In the genomic region with DNA sequence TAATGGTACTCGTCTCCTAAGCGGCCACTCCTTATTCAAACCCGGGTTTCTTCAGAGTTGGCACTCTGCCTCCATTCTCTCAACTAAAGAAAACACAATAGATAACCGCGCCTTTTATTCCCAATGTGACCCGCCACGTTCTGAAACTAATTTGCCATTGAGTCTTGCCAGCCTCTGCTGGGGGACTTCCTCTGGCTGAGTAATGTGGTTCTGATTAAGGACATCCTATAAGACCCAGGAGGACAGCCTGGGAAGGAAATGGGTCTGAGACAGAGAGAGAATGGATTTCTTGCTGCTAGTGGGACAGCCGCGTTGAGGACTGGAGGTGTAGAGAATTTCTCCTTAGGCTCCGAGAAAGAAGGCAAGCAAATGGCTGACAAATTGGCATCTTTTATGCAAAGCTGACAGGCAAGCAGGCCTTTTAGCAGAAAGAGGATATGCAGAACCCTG, we compare ENCODE assay signal across 7 mouse cellular contexts.
A peak's percentile ranks its signal among the peaks of the same experiment; 100 is the strongest.
DNase-seq lines count a peak whose midpoint lies in the region; ATAC-seq and TF ChIP-seq lines count a peak whose summit lies in the region.

No protein-coding gene starts in this region.

- H3K27me3 ChIP-seq in embryonic facial prominence, embryonic 11.5 days (ENCODE audit: control insufficient read depth, insufficient read depth, low read length) = no peaks in the 10 kb centered on the region
- H3K27me3 ChIP-seq in midbrain, postnatal 0 days (ENCODE audit: insufficient read depth, low read length) = peaks cover 9% of the 10 kb centered on the region; the same call in 1 of the 2 replicates
- H3K27me3 ChIP-seq in cerebellum, adult 2 months (ENCODE audit: control insufficient read depth, insufficient read depth, low read length) = no peaks in the 10 kb centered on the region

- no peak overlapping the region for H3K9ac ChIP-seq in embryonic facial prominence, embryonic 11.5 days (replicated peaks; ENCODE audit: low read length)
- no peak overlapping the region for H3K9ac ChIP-seq in midbrain, postnatal 0 days (replicated peaks; ENCODE audit: low read length, poor library complexity, severe bottlenecking)

- H3K4me2 ChIP-seq in embryonic facial prominence, embryonic 11.5 days (ENCODE audit: low read depth, low read length) = no peak overlapping the region
- H3K4me2 ChIP-seq in midbrain, postnatal 0 days (ENCODE audit: low read depth, low read length, poor library complexity, severe bottlenecking) = no peak overlapping the region

- H3K27ac ChIP-seq in embryonic facial prominence, embryonic 11.5 days (replicated peaks; ENCODE audit: low read depth, low read length) = no peak overlapping the region
- H3K27ac ChIP-seq in midbrain, postnatal 0 days (ENCODE audit: low read depth, low read length) = no peak overlapping the region
- no peak overlapping the region for H3K27ac ChIP-seq in left cerebral cortex, adult 2 months
- no peak overlapping the region for H3K27ac ChIP-seq in cerebellum, adult 2 months (ENCODE audit: insufficient read depth, low read length)

- H3K4me1 ChIP-seq in embryonic facial prominence, embryonic 11.5 days (ENCODE audit: control insufficient read depth, insufficient read depth, low read length) = 0 out of 2 replicates have a peak, but pooled peaks cover 2% of the 10 kb centered on the region
- peaks cover 10% of the 10 kb centered on the region; the same call in 1 of the 2 replicates for H3K4me1 ChIP-seq in midbrain, postnatal 0 days (ENCODE audit: insufficient read depth, low read length)
- H3K4me1 ChIP-seq in cerebellum, adult 2 months (ENCODE audit: control insufficient read depth, insufficient read depth, low read length) = no peaks in the 10 kb centered on the region

- WGBS in embryonic facial prominence, embryonic 11.5 days = 5% methylated on average over 10 of the region's 10 CpGs
- WGBS in midbrain, postnatal 0 days = 12% methylated on average over 10 of the region's 10 CpGs
- 32% methylated on average over 10 of the region's 10 CpGs for WGBS in cerebellum, adult 2 months

- no peaks in the 10 kb centered on the region for H3K9me3 ChIP-seq in embryonic facial prominence, embryonic 11.5 days (replicated peaks; ENCODE audit: control insufficient read depth, low read length)
- no peaks in the 10 kb centered on the region for H3K9me3 ChIP-seq in midbrain, postnatal 0 days (ENCODE audit: low read length)

- TF ChIP-seq CTCF in midbrain, postnatal 0 days (IDR thresholded peaks at IDR 0.05) = no peak
- no peak for TF ChIP-seq CTCF in left cerebral cortex, adult 2 months (IDR thresholded peaks at IDR 0.05)
- no peak for TF ChIP-seq CTCF in cerebellum, adult 2 months (IDR thresholded peaks at IDR 0.05; ENCODE audit: borderline replicate concordance, insufficient read depth, low read depth, low read length)

- H3K4me3 ChIP-seq in embryonic facial prominence, embryonic 11.5 days (ENCODE audit: low read depth, low read length) = no peak overlapping the region
- no peak overlapping the region for H3K4me3 ChIP-seq in midbrain, postnatal 0 days (ENCODE audit: low read depth, low read length)
- no peak overlapping the region for H3K4me3 ChIP-seq in left cerebral cortex, adult 2 months
- H3K4me3 ChIP-seq in cerebellum, adult 2 months (replicated peaks; ENCODE audit: insufficient read depth, low read depth, low read length) = no peak overlapping the region

- no peak for ATAC-seq in embryonic facial prominence, embryonic 11.5 days (replicated peaks; ENCODE audit: insufficient number of reproducible peaks, low FRiP score, low TSS enrichment, low read depth)
- ATAC-seq in midbrain, postnatal 0 days (ENCODE audit: low FRiP score) = no peak

- no peaks in the 10 kb centered on the region for H3K36me3 ChIP-seq in embryonic facial prominence, embryonic 11.5 days (replicated peaks; ENCODE audit: control insufficient read depth, insufficient read depth, low read depth, low read length)
- H3K36me3 ChIP-seq in midbrain, postnatal 0 days (ENCODE audit: insufficient read depth, low read length) = 0 out of 2 replicates have a peak, but pooled peaks cover 2% of the 10 kb centered on the region

- peak; percentile 72 for DNase-seq in embryonic facial prominence, embryonic 11.5 days (ENCODE audit: low spot score)
- DNase-seq in heart, adult 11 months = peak; percentile 92
- DNase-seq in kidney, postnatal 4 days = peak; percentile 8 to 25
- peak; percentile 37 for DNase-seq in midbrain, postnatal 0 days (ENCODE audit: low spot score)
- no peak for DNase-seq in spleen, adult 12 weeks (ENCODE audit: low spot score)
- no peak for DNase-seq in left cerebral cortex, adult 2 months (ENCODE audit: extremely low spot score in 1 of 2, low spot score in 2 of 2)
- no peak for DNase-seq in cerebellum, adult 2 months

- intact Hi-C loops in left cerebral cortex, adult 2 months (cut with DNase I) = no loop called here

- TF ChIP-seq POLR2A in cerebellum, adult 2 months (IDR thresholded peaks at IDR 0.05; ENCODE audit: borderline replicate concordance, insufficient read depth, low read length) = no peak

Comparison
In these comparisons a context has a peak if more than half of its experiments do, and no peak if none do; other contexts are left out.
1. DNase-seq: peak in embryonic facial prominence, embryonic 11.5 days (single experiment), heart, adult 11 months (single experiment), kidney, postnatal 4 days (2 of 2) and midbrain, postnatal 0 days (single experiment); none in spleen, adult 12 weeks (single experiment), left cerebral cortex, adult 2 months (0 of 2) and cerebellum, adult 2 months (0 of 2).